Mouse (Mus musculus): ENCODE results near the gene Rbpj. TPM values are rescaled to one million over a fixed set of nuclear protein-coding genes. Genes with fewer than 3 reads are reported as not detected.

Rbpj gene
- 24.6 and 27.9 TPM in 2 replicates for polyA plus RNA-seq (2015; fragmentation: Nextera tagmentation; extraction: Ambion mirVana)

DNA sequence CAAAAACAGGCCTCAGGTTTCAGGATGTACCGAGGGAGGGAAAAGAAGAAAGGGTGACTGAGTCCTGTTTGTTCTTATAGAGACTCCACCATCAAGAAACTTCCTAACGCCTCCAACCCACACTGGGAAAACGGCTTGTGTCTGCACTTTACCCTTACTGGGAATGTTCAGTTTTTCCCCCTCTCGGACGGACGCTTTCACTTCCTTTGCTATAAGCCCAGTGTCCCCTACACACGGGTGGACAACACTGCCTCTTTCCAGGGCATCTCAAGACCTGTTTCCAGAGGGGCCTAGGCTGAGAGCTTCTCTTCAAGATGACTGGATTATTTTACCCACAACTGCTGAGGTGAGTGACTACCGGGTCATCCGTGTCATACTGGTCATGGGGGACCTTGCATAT lies at the start of gene Rbpj:
Gene Rbpj, plus strand, starts transcription at position 270 of the 400 bp plus-strand sequence.
- Histone ChIP-seq H3K27ac (no peak within 1 kb of the TSS), H3K27me3 (replicated peaks) (no peaks in the 10 kb centered on the region), H3K4me2 (replicated peaks) (no peak within 1 kb of the TSS), H3K4me1 (replicated peaks) (peaks cover 21% of the 10 kb centered on the region), H3K4me3 (replicated peaks) (no peak within 1 kb of the TSS), H3K36me3 (no peaks in the 10 kb centered on the region), H3K9me3 (no peaks in the 10 kb centered on the region), H3K9ac (no peak within 1 kb of the TSS)
- 89% methylated on average over 9 of the region's 9 CpGs for WGBS
- no peak for ATAC-seq

DNA sequence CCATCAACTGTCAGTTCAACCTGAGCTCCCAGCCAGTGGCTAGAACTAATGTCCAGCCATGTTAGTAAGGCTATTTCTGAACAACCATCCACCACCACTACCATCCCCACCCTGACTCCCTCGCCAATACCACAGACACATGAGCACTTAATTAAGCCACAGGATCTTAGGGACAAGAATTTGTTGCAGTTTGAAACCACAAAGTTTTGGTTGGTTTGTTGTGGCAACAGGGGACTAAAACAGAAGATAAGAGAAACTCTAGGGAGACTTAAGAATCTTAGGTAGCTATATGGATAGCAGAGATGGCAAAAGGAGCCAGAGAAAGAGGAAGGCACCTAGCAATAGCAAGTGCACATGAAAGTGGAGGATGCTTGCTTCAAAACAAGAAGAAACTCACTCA lies 45.2 kb upstream of the Rbpj start:
- Histone ChIP-seq H3K4me3 (replicated peaks) (no peak overlapping the region), H3K36me3 (no peaks in the 10 kb centered on the region), H3K4me1 (replicated peaks) (no peaks in the 10 kb centered on the region), H3K27me3 (replicated peaks) (no peaks in the 10 kb centered on the region), H3K27ac (no peak overlapping the region), H3K9ac (no peak overlapping the region), H3K4me2 (replicated peaks) (no peak overlapping the region), H3K9me3 (no peaks in the 10 kb centered on the region)
- WGBS = 80% methylated on average over 1 of the region's 1 CpGs
- ATAC-seq = no peak

DNA sequence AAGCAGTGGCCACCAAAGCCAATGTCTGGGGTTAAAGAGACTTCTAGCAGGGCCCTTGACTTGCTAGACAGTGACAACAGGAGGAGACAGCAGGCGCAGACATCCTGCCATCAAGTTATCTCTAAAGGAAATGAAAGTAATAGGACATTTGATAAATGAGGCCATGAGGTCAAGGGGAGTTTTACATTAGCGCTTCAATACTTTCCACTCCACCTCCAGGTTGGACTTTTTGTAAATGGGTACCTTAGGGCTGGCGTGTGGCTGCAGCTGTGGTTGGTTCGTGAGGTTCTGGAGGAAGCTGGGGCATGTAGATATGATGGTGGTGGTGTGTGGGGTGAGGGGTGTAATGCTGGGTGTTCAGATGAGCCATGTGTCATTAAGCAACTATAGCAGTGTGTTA lies 44.7 kb upstream of the Rbpj start:
- Histone ChIP-seq H3K27me3 (replicated peaks) (no peaks in the 10 kb centered on the region), H3K27ac (no peak overlapping the region), H3K4me2 (replicated peaks) (no peak overlapping the region), H3K36me3 (no peaks in the 10 kb centered on the region), H3K4me1 (replicated peaks) (no peaks in the 10 kb centered on the region), H3K9me3 (no peaks in the 10 kb centered on the region), H3K9ac (no peak overlapping the region), H3K4me3 (replicated peaks) (no peak overlapping the region)
- no peak for ATAC-seq
- 64% methylated on average over 4 of the region's 4 CpGs for WGBS

DNA sequence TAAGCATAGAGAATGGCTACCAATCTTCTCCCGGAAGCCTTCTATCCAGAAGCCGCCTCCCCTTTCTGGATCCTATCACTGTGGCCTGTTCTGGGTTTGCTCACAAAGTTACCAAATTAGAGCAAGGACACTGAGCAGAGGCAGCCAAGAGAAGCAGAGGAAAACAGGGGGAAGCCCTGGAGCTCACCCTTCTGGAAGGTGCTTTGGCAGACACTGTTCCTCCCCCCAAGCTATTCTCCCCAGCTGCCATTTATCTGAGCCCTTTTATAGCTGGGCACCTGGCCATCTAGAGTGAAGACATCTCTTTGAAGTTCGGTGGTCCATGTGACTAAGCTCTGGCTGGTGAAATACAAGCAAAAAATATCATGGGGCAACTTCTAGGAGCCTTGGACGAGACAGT lies 38.5 kb upstream of the Rbpj start:
- Histone ChIP-seq H3K9me3 (no peaks in the 10 kb centered on the region), H3K27ac (no peak overlapping the region), H3K4me3 (replicated peaks) (no peak overlapping the region), H3K27me3 (replicated peaks) (no peaks in the 10 kb centered on the region), H3K36me3 (no peaks in the 10 kb centered on the region), H3K4me2 (replicated peaks) (no peak overlapping the region), H3K4me1 (replicated peaks) (0 out of 2 replicates have a peak, but pooled peaks cover 3% of the 10 kb centered on the region), H3K9ac (no peak overlapping the region)
- WGBS = 72% methylated on average over 4 of the region's 4 CpGs
- no peak for ATAC-seq

DNA sequence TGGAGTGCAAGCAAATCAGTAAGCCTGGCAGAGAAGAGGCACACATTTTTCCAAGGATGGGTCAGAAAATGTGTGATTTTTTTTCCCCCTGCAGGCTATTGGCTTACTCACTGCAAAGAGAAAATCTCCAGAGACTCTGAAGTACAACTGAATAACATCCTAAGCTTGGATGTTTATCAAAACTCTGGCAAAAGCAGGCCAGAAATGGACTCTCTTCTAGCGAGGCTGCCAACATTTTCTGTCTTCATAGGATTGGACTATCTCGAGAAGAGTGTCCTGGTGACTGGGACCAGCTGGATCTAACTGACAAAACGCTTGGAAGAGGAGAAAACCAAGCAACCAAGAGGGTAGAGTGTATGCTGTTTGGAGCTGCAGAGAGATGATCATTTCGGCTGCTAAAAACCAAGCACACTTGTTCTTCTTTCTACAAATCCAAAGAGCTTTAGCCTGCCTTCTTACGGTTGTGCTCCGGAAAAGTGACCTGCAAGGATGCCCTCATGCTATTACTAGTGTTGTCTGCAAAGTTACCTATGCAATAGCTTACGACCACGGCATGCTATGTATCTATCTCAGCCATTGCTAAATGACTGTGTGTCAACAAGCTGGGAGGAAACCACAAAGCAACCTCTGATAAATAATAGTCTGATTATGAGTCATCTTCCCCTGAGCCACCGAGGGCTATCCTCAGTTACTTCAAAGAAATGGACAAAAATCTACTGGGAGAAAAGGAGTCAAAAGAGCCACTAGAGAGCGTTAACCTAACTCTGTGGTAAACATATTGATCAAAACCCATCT lies 36.1 kb upstream of the Rbpj start:
- Histone ChIP-seq H3K27me3 (replicated peaks) (no peaks in the 10 kb centered on the region), H3K4me2 (replicated peaks) (no peak overlapping the region), H3K27ac (peak overlapping the region; percentile 64), H3K9me3 (no peaks in the 10 kb centered on the region), H3K9ac (no peak overlapping the region), H3K4me3 (replicated peaks) (no peak overlapping the region), H3K4me1 (replicated peaks) (0 out of 2 replicates have a peak, but pooled peaks cover 3% of the 10 kb centered on the region), H3K36me3 (no peaks in the 10 kb centered on the region)
- peak; percentile 55 for ATAC-seq
- 56% methylated on average over 10 of the region's 10 CpGs for WGBS

DNA sequence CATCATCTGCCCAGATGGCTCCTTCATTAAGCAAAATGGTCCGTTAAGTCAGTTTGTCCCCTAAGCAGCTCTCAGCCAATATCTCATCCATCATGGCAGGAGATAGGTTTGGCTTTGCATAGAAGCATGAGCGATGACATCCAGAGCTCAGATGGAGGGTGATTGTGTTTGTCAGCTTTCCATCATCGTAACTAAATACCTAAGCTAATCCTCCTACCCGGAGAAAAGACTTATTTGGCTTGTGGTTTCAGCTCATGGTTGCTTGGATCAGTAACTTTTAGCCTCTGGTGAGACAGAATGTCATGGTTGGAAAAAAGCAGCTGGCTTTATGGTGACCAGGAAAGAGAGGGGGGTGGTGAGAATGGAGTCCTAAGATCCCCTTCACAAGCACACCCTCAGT lies 33.5 kb upstream of the Rbpj start:
- ATAC-seq = no peak
- H3K4me2 ChIP-seq (replicated peaks) = no peak overlapping the region
- H3K36me3 ChIP-seq = no peaks in the 10 kb centered on the region
- H3K27me3 ChIP-seq (replicated peaks) = no peaks in the 10 kb centered on the region
- H3K9ac ChIP-seq = no peak overlapping the region
- 0 out of 2 replicates have a peak, but pooled peaks cover 3% of the 10 kb centered on the region for H3K4me1 ChIP-seq (replicated peaks)
- 88% methylated on average over 4 of the region's 4 CpGs for WGBS
- no peak overlapping the region for H3K27ac ChIP-seq
- H3K4me3 ChIP-seq (replicated peaks) = no peak overlapping the region
- H3K9me3 ChIP-seq = no peaks in the 10 kb centered on the region

DNA sequence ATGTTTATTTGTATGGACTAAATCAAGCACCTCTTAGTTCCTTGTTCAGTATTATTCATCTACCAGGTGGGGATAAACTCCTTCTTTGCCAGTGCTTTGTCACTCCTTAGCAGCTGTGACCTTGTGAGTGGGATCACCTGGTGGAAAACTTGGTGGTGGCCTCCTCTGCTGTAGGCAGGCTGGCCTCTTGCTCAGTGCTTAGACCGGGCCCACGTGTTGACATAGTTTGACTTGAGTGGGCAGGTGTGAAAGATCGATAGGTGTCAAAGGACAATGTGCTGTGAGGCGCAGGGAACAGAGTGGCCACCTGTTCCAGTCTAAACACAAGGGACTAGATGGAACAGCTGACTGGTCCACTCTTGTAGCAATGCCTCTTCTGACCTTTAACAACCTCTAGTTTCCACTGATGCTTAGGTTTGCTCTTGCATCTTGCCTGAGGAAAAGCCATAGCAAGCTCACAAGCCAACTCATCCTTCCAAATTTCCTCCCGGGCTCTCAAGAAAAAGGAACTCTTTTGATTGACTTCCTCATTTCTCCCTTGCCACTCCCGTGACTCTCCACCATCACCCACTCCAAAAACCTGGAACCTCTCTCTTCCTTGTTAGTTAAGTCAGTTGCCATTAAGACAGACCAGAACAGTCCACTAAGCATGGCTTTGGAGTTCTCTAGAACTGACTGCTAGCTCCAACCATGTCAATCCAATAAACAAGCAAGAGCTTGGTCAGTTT lies 28.9 kb upstream of the Rbpj start:
- no peaks in the 10 kb centered on the region for H3K36me3 ChIP-seq
- H3K9ac ChIP-seq = no peak overlapping the region
- ATAC-seq = no peak
- 85% methylated on average over 6 of the region's 6 CpGs for WGBS
- no peak overlapping the region for H3K4me2 ChIP-seq (replicated peaks)
- H3K4me1 ChIP-seq (replicated peaks) = peaks cover 3% of the 10 kb centered on the region; the same call in 1 of the 2 replicates
- H3K27ac ChIP-seq = no peak overlapping the region
- H3K27me3 ChIP-seq (replicated peaks) = no peaks in the 10 kb centered on the region
- H3K9me3 ChIP-seq = no peaks in the 10 kb centered on the region
- no peak overlapping the region for H3K4me3 ChIP-seq (replicated peaks)

DNA sequence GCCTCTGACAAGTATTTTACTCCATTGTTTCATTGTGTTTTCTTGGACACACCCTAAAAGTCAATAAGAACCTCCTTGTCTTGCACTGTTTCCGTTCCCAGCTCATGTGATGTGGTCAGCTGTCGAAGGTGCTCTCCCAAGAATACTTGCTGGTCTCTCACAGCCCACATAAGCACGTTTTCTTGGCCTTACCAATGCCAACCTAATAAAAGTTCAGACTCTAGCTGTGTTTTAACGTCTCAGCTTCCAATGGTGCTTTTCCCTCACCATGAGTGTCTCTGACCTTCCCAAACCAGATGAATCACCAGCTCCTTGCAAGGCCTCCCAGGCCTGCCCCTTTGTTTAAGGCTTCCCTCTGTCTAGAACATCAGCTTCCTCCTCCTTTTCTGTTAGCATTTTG lies 28.2 kb upstream of the Rbpj start:
- H3K36me3 ChIP-seq = no peaks in the 10 kb centered on the region
- no peak overlapping the region for H3K4me3 ChIP-seq (replicated peaks)
- peak; percentile 34; the same call in 1 of the 2 replicates for ATAC-seq
- H3K27me3 ChIP-seq (replicated peaks) = no peaks in the 10 kb centered on the region
- H3K9ac ChIP-seq = no peak overlapping the region
- H3K4me2 ChIP-seq (replicated peaks) = no peak overlapping the region
- no peaks in the 10 kb centered on the region for H3K9me3 ChIP-seq
- H3K4me1 ChIP-seq (replicated peaks) = peaks cover 3% of the 10 kb centered on the region; the same call in 1 of the 2 replicates
- 64% methylated on average over 4 of the region's 4 CpGs for WGBS
- H3K27ac ChIP-seq = peak overlapping the region; percentile 64; the same call in 1 of the 2 replicates

DNA sequence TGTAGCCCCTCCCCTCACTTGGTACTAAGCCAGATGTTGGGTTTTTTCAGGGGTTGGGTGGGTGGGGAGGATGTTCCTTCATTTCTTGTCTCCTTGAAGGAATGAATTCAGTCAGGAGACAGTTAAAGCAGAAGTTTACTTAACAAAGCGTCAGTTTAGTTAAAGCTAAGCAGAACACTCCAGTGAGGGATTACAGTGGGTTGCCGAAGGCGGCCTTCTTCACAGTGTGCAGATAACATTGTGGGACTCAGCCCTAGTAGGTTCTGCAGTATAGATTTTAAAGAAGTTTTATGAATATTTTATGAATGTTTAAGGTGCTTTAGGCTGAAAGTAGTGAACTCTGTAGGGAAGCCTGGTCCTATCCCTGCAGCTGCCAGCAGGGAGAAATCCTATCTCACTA lies 27.7 kb upstream of the Rbpj start:
- no peaks in the 10 kb centered on the region for H3K27me3 ChIP-seq (replicated peaks)
- H3K9me3 ChIP-seq = no peaks in the 10 kb centered on the region
- H3K9ac ChIP-seq = no peak overlapping the region
- peaks cover 3% of the 10 kb centered on the region; the same call in 1 of the 2 replicates for H3K4me1 ChIP-seq (replicated peaks)
- no peak overlapping the region for H3K4me2 ChIP-seq (replicated peaks)
- no peaks in the 10 kb centered on the region for H3K36me3 ChIP-seq
- no peak overlapping the region for H3K27ac ChIP-seq
- WGBS = 27% methylated on average over 3 of the region's 3 CpGs
- ATAC-seq = peak; percentile 87
- H3K4me3 ChIP-seq (replicated peaks) = no peak overlapping the region

DNA sequence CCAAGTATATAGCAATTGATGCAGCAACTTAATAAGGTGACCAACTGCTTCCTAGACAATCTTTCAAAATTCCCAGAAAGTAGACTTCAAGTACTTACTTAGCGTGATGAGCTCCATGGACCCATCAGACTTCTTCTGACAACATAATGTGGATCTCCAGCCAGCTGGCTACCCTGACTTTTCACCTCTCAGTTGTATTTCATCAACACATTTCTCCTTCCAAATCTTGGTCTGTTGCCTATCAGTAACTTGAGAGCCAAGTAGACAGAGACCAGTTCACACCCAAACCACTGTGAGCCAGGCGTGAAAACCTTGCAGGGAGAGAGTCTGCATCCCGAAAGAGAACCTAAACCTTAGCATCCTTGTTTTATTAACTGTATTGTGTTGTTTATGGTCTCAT lies 26.3 kb upstream of the Rbpj start:
- H3K9me3 ChIP-seq = no peaks in the 10 kb centered on the region
- no peak overlapping the region for H3K27ac ChIP-seq
- 72% methylated on average over 3 of the region's 3 CpGs for WGBS
- H3K4me1 ChIP-seq (replicated peaks) = peaks cover 3% of the 10 kb centered on the region; the same call in 1 of the 2 replicates
- H3K9ac ChIP-seq = no peak overlapping the region
- no peak for ATAC-seq
- no peak overlapping the region for H3K4me3 ChIP-seq (replicated peaks)
- H3K27me3 ChIP-seq (replicated peaks) = no peaks in the 10 kb centered on the region
- H3K36me3 ChIP-seq = no peaks in the 10 kb centered on the region
- H3K4me2 ChIP-seq (replicated peaks) = no peak overlapping the region

DNA sequence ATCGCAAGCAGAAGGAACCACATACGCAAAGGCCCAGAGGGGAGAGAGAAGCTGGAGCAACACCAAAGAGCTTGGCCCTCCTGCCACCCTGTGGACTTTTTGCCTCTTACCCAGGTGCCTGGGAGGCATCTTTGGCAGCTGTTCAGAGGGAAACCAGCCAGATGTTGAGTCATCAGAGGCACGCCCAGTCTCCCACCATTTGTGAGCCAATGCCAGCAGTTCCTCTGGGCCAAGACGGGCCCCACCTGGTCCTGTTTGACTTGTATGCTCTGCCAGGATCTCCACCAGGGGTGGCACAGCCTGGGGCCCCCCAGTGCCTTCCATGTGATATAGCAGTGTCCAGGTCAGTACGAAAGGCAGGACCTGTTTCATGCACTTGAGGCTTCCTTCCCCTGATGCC lies 21.9 kb upstream of the Rbpj start:
- Histone ChIP-seq H3K27ac (no peak overlapping the region), H3K27me3 (replicated peaks) (no peaks in the 10 kb centered on the region), H3K9ac (no peak overlapping the region), H3K4me2 (replicated peaks) (no peak overlapping the region), H3K36me3 (no peaks in the 10 kb centered on the region), H3K9me3 (no peaks in the 10 kb centered on the region), H3K4me1 (replicated peaks) (no peaks in the 10 kb centered on the region), H3K4me3 (replicated peaks) (no peak overlapping the region)
- WGBS = 80% methylated on average over 5 of the region's 5 CpGs
- no peak for ATAC-seq

DNA sequence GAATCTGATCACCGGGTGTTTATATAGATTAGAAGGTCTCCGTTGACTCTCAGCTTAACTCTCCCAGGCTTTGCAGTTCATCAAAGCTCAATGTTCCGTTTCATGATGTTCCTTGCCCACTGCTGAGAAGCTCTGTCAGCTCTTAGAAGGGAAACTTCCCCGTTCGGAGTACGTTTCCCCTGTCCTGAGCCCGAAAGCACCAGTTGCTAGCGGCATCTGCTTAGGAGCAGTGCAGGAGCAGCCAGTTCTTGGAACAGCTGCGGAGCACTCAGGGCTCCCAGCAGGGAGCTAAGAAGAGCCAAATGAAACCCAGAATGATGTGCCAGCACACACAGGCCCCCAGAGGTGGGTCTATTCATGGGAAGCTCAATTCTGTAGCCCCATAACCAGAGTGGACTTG lies 15.0 kb upstream of the Rbpj start:
- H3K4me2 ChIP-seq (replicated peaks) = no peak overlapping the region
- H3K4me3 ChIP-seq (replicated peaks) = no peak overlapping the region
- no peaks in the 10 kb centered on the region for H3K27me3 ChIP-seq (replicated peaks)
- no peaks in the 10 kb centered on the region for H3K9me3 ChIP-seq
- peaks cover 4% of the 10 kb centered on the region; the same call in 1 of the 2 replicates for H3K4me1 ChIP-seq (replicated peaks)
- ATAC-seq = no peak
- no peak overlapping the region for H3K9ac ChIP-seq
- H3K27ac ChIP-seq = no peak overlapping the region
- 46% methylated on average over 9 of the region's 9 CpGs for WGBS
- no peaks in the 10 kb centered on the region for H3K36me3 ChIP-seq
